Mouse (Mus musculus): ENCODE measurements around the gene Gm28038. TPM values are rescaled to one million over a fixed set of nuclear protein-coding genes. Genes with fewer than 3 reads are reported as not detected.

Gene Gm28038
- total and polyA plus RNA-seq, 3 experiments: not detected

DNA sequence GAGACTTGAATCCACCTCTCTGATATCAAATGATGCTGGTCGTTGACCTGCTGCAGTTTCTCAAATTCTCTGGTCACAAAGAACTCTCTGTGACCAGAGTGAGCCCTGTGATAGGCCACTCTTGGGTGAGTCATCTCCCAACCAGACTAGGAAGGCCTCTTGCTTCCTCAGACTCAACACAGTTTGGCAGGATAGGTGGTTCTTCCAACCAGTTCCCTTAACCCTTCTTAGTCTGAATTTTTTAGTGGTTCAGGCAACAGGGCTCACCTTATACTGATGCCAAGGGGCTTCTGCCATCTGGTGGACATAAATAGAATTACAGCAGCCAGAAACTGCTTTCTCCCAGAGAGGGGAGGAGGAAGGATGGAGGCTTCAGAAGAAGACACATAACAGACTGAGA is 10.7 kb upstream of the Gm28038 start:
- Histone ChIP-seq H3K4me1 (ENCODE audit: control insufficient read depth in 1 of 2, insufficient read depth in 2 of 2, low read length in 2 of 2) (peaks cover 19 to 21% of the 10 kb centered on the region in 2 experiments), H3K27ac (ENCODE audit: control insufficient read depth, low read depth, low read length) (no peak overlapping the region; the same call in 1 of the 2 replicates), H3K36me3 (ENCODE audit: control insufficient read depth in 1 of 2, insufficient read depth in 2 of 2, low read length in 2 of 2) (peaks cover 0 to 17% of the 10 kb centered on the region in 2 experiments; a peak in 2 of 4 replicates), H3K79me2 (ENCODE audit: control insufficient read depth, insufficient read depth, low read length, poor library complexity) (no peaks in the 10 kb centered on the region; the same call in 1 of the 2 replicates), H3K4me3 (ENCODE audit: control insufficient read depth in 1 of 2, insufficient read depth in 1 of 2, low read depth in 2 of 2, low read length in 2 of 2) (no peak overlapping the region), H3K9me3 (replicated peaks; ENCODE audit: insufficient read depth, low read length) (no peaks in the 10 kb centered on the region), H3K9ac (ENCODE audit: control insufficient read depth, low read depth, low read length, poor library complexity, severe bottlenecking) (no peak overlapping the region), H3K27me3 (ENCODE audit: control insufficient read depth in 1 of 2, insufficient read depth in 2 of 2, low read length in 2 of 2) (no peaks in the 10 kb centered on the region)
- DNase-seq (ENCODE audit: low read depth, low spot score): peak; percentile 89
- TF ChIP-seq MXI1 (IDR thresholded peaks at IDR 0.05; ENCODE audit: low read depth, low read length): peak; percentile 43; the same call in 1 of the 2 replicates
- no peak for TF ChIP-seq MAX (IDR thresholded peaks at IDR 0.05; ENCODE audit: low read length)
- 0 out of 2 replicates have a peak, but pooled peaks have one; percentile 27 for TF ChIP-seq MAZ (IDR thresholded peaks at IDR 0.05; ENCODE audit: low read depth, low read length)
- no peak for TF ChIP-seq POLR2AphosphoS5 (IDR thresholded peaks at IDR 0.05; ENCODE audit: borderline replicate concordance, low read depth, low read length)
- TF ChIP-seq ZKSCAN1 (IDR thresholded peaks at IDR 0.05; ENCODE audit: low read depth, low read length): no peak
- 0 out of 2 replicates have a peak, but pooled peaks have one; percentile 36 for TF ChIP-seq MYC (IDR thresholded peaks at IDR 0.05; ENCODE audit: low read depth, low read length)
- TF ChIP-seq JUND (IDR thresholded peaks at IDR 0.05; ENCODE audit: low read depth, low read length): peak; percentile 63; the same call in 1 of the 2 replicates
- no peak for TF ChIP-seq EP300 (IDR thresholded peaks at IDR 0.05; ENCODE audit: low read depth in 1 of 2, low read length in 2 of 2)
- TF ChIP-seq RAD21 (IDR thresholded peaks at IDR 0.05; ENCODE audit: low read depth, low read length): peak; percentile 93
- TF ChIP-seq SIN3A (IDR thresholded peaks at IDR 0.05; ENCODE audit: low read length): peak; percentile 82
- no peak for TF ChIP-seq CHD2 (IDR thresholded peaks at IDR 0.05; ENCODE audit: low read length)
- TF ChIP-seq UBTF (IDR thresholded peaks at IDR 0.05; ENCODE audit: borderline replicate concordance, insufficient read depth, low read depth, low read length): no peak
- peak; percentile 95 for TF ChIP-seq SMC3 (IDR thresholded peaks at IDR 0.05; ENCODE audit: low read depth, low read length)
- peak; percentile 40 for TF ChIP-seq ELF1 (IDR thresholded peaks at IDR 0.05; ENCODE audit: low read depth, low read length)
- TF ChIP-seq GATA1 (IDR thresholded peaks at IDR 0.05; ENCODE audit: low read depth, low read length): no peak
- TF ChIP-seq MYB (IDR thresholded peaks at IDR 0.05; ENCODE audit: low read depth, low read length): no peak
- 0 out of 2 replicates have a peak, but pooled peaks have one; percentile 40 for TF ChIP-seq TBP (IDR thresholded peaks at IDR 0.05; ENCODE audit: low read depth, low read length)
- no peak for TF ChIP-seq KAT2A (conservative IDR thresholded peaks at IDR 0.05; ENCODE audit: low read depth, low read length)
- no peak for TF ChIP-seq TCF12 (IDR thresholded peaks at IDR 0.05; ENCODE audit: low read depth, low read length)
- no peak for TF ChIP-seq ZMIZ1 (IDR thresholded peaks at IDR 0.05; ENCODE audit: low read depth, low read length)
- no peak for TF ChIP-seq MEF2A (IDR thresholded peaks at IDR 0.05; ENCODE audit: extremely low read depth, insufficient replicate concordance, low read depth, low read length, poor library complexity, severe bottlenecking)
- no peak for TF ChIP-seq RCOR1 (IDR thresholded peaks at IDR 0.05; ENCODE audit: low read depth, low read length)
- peak; percentile 84 for TF ChIP-seq ZC3H11A (IDR thresholded peaks at IDR 0.05; ENCODE audit: low read depth, low read length)
- TF ChIP-seq BHLHE40 (IDR thresholded peaks at IDR 0.05; ENCODE audit: borderline replicate concordance, low read depth, low read length): peak; percentile 26; the same call in 1 of the 2 replicates
- no peak for TF ChIP-seq USF1 (IDR thresholded peaks at IDR 0.05; ENCODE audit: low read depth, low read length)
- no peak for TF ChIP-seq POLR2AphosphoS2 (IDR thresholded peaks at IDR 0.05; ENCODE audit: low read length)
- TF ChIP-seq CTCF (IDR thresholded peaks at IDR 0.05 in 2 of 3, conservative IDR thresholded peaks at IDR 0.05 in 1 of 3; ENCODE audit: control insufficient read depth in 1 of 3, insufficient read depth in 1 of 3, low read depth in 2 of 3, low read length in 3 of 3, poor library complexity in 1 of 3, severe bottlenecking in 1 of 3): peak; percentile 66 to 98 (median 96)
- TF ChIP-seq E2F4 (IDR thresholded peaks at IDR 0.05; ENCODE audit: borderline replicate concordance, low read depth, low read length): no peak
- TF ChIP-seq GABPA (IDR thresholded peaks at IDR 0.05; ENCODE audit: low read depth, low read length): no peak

Data from MEL (cell line).